Mouse (Mus musculus) E14TG2a.4 (cell line): ENCODE data around the gene Serpinb9b.
A peak's percentile ranks its signal among the peaks of the same experiment; 100 is the strongest.

Source experiments
- CTCF ChIP-seq: conservative IDR thresholded peaks from 2 replicates; pipeline ENCODE4 v1.5.1; 2014; ENCODE audit warnings: low read length
- NANOG ChIP-seq: IDR thresholded peaks from 2 replicates; pipeline ENCODE4 v1.6.1; 2014; ENCODE audit warnings: borderline replicate concordance, low read length, mixed read lengths
- POU5F1 ChIP-seq: IDR thresholded peaks from 2 replicates; pipeline ENCODE4 v1.6.1; 2014; ENCODE audit warnings: low read length, borderline replicate concordance

DNA sequence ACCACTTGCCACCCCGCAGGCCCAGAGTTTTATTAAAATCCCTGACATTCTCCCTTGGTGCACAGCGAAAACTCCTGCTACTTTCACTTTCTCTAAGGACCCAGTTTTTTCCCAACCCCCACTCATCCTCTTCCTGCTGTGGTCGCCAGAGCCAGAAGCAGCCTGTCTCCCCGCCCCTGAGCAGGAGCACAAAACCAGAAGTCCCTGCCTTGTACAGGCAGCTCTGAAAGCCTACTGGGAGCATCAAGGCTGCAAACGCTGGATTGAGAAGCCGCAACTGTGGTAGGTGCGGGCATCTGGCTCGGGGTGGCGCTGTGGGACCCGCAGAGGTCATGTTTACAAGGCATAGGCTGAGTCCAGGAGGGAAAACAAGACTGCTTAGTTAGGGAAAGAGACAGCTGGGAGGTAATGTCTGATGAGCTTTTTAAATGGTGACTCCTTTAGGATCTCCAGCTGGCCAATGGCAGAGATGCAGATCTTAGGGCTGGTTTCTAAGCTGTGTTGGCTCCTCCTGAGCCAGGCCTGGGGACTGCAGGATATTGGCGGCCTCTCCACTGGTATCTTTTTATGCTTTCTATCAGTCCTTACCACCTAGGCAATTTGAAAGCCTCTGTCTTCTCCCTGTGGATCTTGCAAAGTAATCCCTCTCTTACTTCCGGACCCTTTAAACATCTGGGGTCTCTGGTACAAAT, 22.7 kb upstream of the Serpinb9b start:
- TF ChIP-seq CTCF, result peak; percentile 57
- TF ChIP-seq POU5F1, result no peak
- no peak for TF ChIP-seq NANOG
